Mouse (Mus musculus): ENCODE measurements around the gene Aff3.

Aff3 gene

DNA sequence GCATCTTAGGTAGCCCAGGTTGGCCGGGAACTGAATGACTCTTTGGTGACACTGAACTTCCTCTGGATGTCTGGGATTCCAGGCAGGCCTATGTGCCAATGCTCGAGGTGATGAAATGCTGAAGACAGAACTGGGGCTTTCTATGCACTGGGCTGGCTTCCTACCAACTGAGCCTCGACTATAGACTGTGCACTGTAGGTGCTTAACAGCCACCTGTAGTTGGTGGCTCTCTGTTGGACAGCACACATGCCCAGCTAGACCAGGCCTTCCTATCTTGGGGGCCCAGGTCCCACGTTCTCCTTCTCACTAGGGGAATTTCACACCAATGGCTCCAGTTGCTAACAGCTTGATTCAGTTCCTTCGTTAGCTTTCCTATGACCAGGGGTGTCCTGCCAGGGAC is 374.9 kb downstream of the Aff3 start:
- DNase-seq (ENCODE audit: low spot score in 2 of 2) = no peak

DNA sequence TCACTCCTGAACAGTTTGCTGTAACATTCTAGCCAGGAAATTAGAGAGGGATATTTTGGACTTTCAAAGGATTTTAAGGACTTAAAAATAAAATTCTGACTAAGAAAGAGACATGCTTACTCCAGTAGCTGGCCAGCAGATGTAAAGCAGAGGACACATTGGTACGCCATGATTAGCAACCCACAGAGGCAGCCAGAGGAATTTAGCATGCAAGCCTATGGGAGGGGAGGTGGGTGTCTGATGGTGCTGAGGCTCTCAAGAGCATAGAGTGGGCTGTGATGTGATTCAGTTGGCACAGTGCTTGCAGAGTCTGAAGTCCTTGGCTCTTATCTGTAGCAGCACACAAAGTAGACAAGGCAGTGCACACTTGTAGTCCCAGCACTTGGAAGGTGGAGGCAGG is 376.0 kb downstream of the Aff3 start:
- DNase-seq (ENCODE audit: low spot score in 2 of 2) = peak; percentile 73 to 79

DNA sequence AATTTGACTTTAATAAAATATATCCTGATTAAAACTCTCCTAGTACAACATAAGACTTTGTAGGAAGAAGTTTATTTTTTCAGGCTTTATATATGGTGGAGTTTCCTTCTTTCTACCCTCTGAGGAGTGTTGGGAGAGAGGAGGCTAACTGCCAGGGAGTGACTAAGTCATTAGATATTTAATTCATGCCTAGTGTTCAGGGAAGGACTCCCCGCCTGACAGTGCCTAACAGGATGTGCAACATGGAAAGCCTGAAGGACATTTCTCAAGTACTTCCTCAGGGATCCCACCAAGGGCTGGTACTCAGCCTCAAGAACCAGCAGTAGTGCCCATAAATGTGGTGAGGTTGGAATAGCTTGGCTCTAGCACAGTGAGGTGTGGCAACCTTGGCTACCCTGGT is 378.2 kb downstream of the Aff3 start:
- no peak for DNase-seq (ENCODE audit: low spot score in 2 of 2)

DNA sequence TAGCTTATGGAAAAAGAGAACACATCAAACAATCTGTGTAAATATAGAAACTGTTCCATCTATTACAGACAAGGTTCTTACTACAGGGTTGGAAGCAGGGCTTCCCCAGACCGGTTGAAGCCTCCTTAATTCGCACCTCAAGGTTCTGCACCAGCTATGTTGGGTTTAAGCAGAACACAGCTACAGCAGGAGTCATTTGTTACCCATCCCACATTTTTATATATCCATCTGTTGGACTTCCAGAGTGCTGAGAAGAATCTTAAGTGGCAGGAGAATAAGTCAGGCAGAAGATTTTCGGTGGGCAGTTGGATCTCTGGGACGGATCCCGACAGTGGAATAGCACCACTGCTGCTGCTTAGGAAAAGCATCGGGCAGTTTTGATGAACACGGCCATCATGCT is 384.2 kb downstream of the Aff3 start:
- no peak for DNase-seq (ENCODE audit: low spot score in 2 of 2)

DNA sequence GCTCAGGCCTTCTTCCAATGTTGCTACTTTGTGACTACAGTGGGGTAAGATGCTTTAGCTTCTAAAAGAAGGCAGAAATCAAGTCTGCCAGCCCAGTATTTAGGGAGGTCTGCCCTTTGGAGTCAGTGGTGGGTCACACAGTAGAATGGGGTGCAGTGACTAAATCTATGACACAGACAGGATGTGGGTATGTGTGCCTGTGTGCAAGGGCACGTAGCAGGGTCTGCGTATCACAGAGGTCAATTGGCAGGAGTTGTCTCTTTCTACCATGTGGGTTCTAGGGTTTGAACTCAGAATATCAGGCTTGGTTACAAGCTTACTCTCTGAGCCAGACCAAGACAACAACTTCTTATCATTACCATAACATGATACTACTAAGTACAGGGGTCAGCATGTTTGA is 393.4 kb downstream of the Aff3 start:
- DNase-seq (ENCODE audit: low spot score in 2 of 2) = no peak

- DNase-seq (ENCODE audit: low spot score in 2 of 2) = no peak
Measured at GRCm38 (mm10) chr1:38268246-38269042, 396.3 kb downstream of the Aff3 start.

GRCm38 (mm10) chr1:38263251-38263650 is 401.5 kb downstream of the Aff3 start:
- DNase-seq (ENCODE audit: low spot score in 2 of 2) = no peak

- no peak for DNase-seq (ENCODE audit: low spot score in 2 of 2)
Measured at GRCm38 (mm10) chr1:38262362-38263154, 402.2 kb downstream of the Aff3 start.

- no peak for DNase-seq (ENCODE audit: low spot score in 2 of 2)
Measured at GRCm38 (mm10) chr1:38261076-38261475, 403.7 kb downstream of the Aff3 start.

GRCm38 (mm10) chr1:38259541-38260338 is 405.0 kb downstream of the Aff3 start:
- no peak for DNase-seq (ENCODE audit: low spot score in 2 of 2)

- no peak for DNase-seq (ENCODE audit: low spot score in 2 of 2)
Measured at GRCm38 (mm10) chr1:38254426-38254825, 410.3 kb downstream of the Aff3 start.

GRCm38 (mm10) chr1:38252766-38253079 is 412.0 kb downstream of the Aff3 start:
- no peak for DNase-seq (ENCODE audit: low spot score in 2 of 2)

- DNase-seq (ENCODE audit: low spot score in 2 of 2) = no peak
Measured at GRCm38 (mm10) chr1:38252031-38252765, 412.6 kb downstream of the Aff3 start.

DNA sequence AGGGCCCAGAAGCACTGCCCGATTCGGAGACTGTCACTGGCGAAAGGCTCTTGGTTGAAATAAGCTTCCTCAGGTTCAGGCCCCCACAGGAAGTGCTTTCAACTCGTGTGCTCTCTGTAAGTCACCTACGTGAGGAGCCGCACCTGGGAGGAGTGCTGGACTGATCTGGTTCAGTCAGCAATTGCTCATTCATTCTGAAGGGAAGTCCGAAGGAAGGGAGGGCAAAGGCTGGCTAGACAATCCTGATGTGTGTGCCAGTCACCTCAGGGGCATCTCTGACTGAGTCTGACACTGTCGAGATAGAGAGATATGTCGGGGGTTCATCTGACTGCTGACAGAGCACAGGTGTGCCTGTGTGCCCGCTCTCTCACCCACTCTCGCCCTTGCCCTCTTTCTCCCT is 413.3 kb downstream of the Aff3 start:
- DNase-seq (ENCODE audit: low spot score in 2 of 2) = no peak

- no peak for DNase-seq (ENCODE audit: low spot score in 2 of 2)
Measured at GRCm38 (mm10) chr1:38250246-38250645, 414.5 kb downstream of the Aff3 start.

DNA sequence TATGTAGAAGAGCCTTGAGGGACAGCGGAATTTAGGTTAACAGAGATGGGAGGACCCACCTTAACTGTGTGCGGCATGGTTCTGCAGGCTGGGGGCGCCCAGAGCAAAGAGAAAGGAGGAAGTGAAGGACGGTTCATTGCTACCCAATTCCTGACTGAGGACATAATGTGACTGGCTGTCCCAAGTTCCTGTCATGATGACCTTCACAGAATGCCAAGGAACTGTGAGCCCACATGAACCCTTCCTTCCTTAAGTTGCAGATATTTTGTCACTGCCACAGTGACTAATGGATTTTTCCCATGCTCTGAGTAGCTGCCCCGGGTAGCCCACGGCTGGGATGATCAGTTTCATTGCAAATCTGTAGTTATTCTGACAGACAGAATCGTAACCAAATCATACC is 415.2 kb downstream of the Aff3 start:
- DNase-seq (ENCODE audit: low spot score in 2 of 2) = no peak

DNA sequence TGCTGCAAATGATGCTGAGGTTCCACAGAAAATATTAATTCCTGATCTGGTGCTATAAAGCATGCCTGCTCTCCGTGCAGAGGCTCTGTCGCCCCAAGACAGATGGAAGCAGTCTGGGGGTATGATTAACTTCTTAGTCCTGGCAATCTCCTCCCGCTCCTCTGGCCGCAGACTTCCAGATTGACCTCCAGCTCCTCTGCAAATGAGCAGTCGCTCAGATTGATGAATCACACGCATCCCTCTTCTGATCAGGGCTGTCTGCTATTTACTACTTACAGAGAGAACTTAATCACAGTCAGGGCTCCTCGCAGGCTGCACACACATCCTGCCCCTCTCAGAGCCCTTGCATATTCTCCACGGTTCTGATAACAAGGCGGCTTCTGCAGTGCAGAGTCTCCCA is 416.7 kb downstream of the Aff3 start:
- no peak for DNase-seq (ENCODE audit: low spot score in 2 of 2)

GRCm38 (mm10) chr1:38242559-38242958 is 422.2 kb downstream of the Aff3 start:
- no peak for DNase-seq (ENCODE audit: low spot score in 2 of 2)

DNA sequence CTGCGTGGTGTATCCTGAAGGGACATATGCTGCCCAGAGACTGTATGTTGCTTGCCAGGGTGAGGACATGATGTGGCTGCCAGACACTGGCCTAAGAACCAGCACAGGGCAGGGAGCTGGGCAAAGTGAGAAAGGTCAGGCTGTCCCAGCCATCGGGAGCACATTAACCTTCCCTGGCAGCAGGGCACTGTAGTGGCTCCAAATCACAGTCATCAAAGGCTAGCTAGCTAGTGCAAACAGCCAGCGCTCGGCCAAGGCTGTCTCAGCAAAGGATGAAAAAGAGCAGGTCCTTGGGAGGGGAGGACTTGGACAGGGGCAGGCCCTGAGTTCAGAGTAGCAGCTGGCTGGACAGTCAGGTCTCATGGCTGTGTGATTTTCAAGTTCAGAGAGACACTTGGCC is 423.0 kb downstream of the Aff3 start:
- DNase-seq (ENCODE audit: low spot score in 2 of 2) = no peak

GRCm38 (mm10) chr1:38241221-38241666 is 423.5 kb downstream of the Aff3 start:
- DNase-seq (ENCODE audit: low spot score in 2 of 2) = no peak

DNA sequence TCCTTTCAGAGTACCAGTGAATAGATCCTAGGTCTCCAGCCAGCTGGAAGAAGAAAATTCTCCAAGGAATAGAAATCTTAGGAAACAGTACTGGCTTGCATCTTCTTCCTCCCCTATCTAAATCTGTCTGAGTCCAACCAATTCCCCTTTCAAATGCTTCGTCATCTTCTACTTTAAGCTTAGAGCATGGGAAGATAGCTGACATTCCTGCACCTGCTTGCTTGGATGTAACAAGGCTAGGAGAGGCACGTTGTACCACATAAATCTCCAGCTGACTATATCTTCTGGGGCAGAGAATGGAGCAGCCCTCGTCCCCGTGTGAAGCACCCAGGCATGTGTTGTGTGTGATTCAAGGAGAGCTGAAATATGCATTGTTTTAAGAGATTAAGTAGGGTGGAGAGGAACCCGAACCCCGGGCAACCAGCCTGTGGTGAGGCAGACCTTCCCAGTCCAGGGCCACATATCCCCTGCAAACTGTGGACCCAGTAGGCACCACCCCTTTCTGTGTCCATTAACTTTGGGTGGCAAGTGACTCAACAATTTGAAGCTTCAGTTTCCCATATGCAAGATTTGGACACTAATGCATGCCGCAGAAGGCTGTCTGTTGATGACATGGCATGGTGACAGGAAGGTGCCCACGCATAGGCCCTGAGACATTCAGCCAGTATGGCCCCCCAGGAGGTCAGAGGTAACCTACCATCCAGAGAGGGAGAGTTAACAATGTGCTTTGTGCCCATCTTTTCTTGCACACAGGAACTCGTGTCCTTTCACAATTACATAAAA is 424.1 kb downstream of the Aff3 start:
- no peak for DNase-seq (ENCODE audit: low spot score in 2 of 2)
